Mouse (Mus musculus): ENCODE data around the gene Ceacam18. TPM values are rescaled to one million over a fixed set of nuclear protein-coding genes. Genes with fewer than 3 reads are reported as not detected.
"Not testable (repeated sequence)": the region's sequence is repeated elsewhere in the genome, so short reads cannot be mapped to it uniquely, and the experiment has no call there.

The Ceacam18 gene
- polyA plus RNA-seq, 1 experiment from 2014 or later: 0.14 TPM

GRCm38 (mm10) chr7:43656232-43656631 lies 21.7 kb downstream of the Ceacam18 start:
- peak overlapping the region; percentile 3 for H3K4me3 ChIP-seq (ENCODE audit: low read depth, low read length)
- no peaks in the 10 kb centered on the region for H3K9me3 ChIP-seq (ENCODE audit: low read length)
- 25% methylated on average over 6 of the region's 6 CpGs for WGBS (ENCODE audit: insufficient replicate concordance)
- H3K9ac ChIP-seq (replicated peaks): 0 out of 2 replicates have a peak overlapping the region, but pooled peaks have one; percentile 42
- 0 out of 2 replicates have a peak, but pooled peaks cover 3% of the 10 kb centered on the region for H3K36me3 ChIP-seq (replicated peaks; ENCODE audit: insufficient read depth, low read length)
- peak overlapping the region; percentile 49 for H3K4me2 ChIP-seq (ENCODE audit: low read depth, low read length)
- no peaks in the 10 kb centered on the region for H3K4me1 ChIP-seq (ENCODE audit: insufficient read depth)
- H3K27ac ChIP-seq (ENCODE audit: low read depth): peak overlapping the region; percentile 24
- DNase-seq (no peak), ATAC-seq (no peak)
- H3K27me3 ChIP-seq (ENCODE audit: insufficient read depth, low read length): no peaks in the 10 kb centered on the region
- TF ChIP-seq CTCF (IDR thresholded peaks at IDR 0.05; ENCODE audit: low read depth) (no peak), EP300 (IDR thresholded peaks at IDR 0.05; ENCODE audit: low read depth) (no peak)

GRCm38 (mm10) chr7:43660002-43660401 lies 25.5 kb downstream of the Ceacam18 start, which contains the start of gene Siglece:
Siglece (minus strand) TSS chr7:43660161.
- Histone ChIP-seq H3K9ac (replicated peaks) (peak within 1 kb of the TSS; percentile 16; the same call in 1 of the 2 replicates), H3K4me3 (ENCODE audit: low read depth, low read length) (peak within 1 kb of the TSS; percentile 35), H3K4me1 (ENCODE audit: insufficient read depth) (peaks cover 2% of the 10 kb centered on the region; the same call in 1 of the 2 replicates), H3K9me3 (ENCODE audit: low read length) (no peaks in the 10 kb centered on the region), H3K4me2 (ENCODE audit: low read depth, low read length) (peak within 1 kb of the TSS; percentile 49), H3K27me3 (ENCODE audit: insufficient read depth, low read length) (no peaks in the 10 kb centered on the region), H3K27ac (ENCODE audit: low read depth) (peak within 1 kb of the TSS; percentile 71), H3K36me3 (replicated peaks; ENCODE audit: insufficient read depth, low read length) (no peaks in the 10 kb centered on the region)
- TF ChIP-seq CTCF (IDR thresholded peaks at IDR 0.05; ENCODE audit: low read depth): no peak
- no peak for TF ChIP-seq EP300 (IDR thresholded peaks at IDR 0.05; ENCODE audit: low read depth)
- 24% methylated on average over 1 of the region's 1 CpGs for WGBS (ENCODE audit: insufficient replicate concordance)
- ATAC-seq (no peak), DNase-seq (peak; percentile 30)

GRCm38 (mm10) chr7:43662804-43663203 lies 28.3 kb downstream of the Ceacam18 start:
- Histone ChIP-seq H3K27ac (ENCODE audit: low read depth) (no peak overlapping the region; the same call in 1 of the 2 replicates), H3K4me1 (ENCODE audit: insufficient read depth) (peaks cover 2% of the 10 kb centered on the region; the same call in 1 of the 2 replicates), H3K27me3 (ENCODE audit: insufficient read depth, low read length) (no peaks in the 10 kb centered on the region), H3K4me3 (ENCODE audit: low read depth, low read length) (no peak overlapping the region), H3K9ac (replicated peaks) (no peak overlapping the region), H3K4me2 (ENCODE audit: low read depth, low read length) (no peak overlapping the region), H3K36me3 (replicated peaks; ENCODE audit: insufficient read depth, low read length) (no peaks in the 10 kb centered on the region), H3K9me3 (ENCODE audit: low read length) (no peaks in the 10 kb centered on the region)
- ATAC-seq (no peak), DNase-seq (no peak)
- WGBS (ENCODE audit: insufficient replicate concordance): 92% methylated on average over 1 of the region's 1 CpGs
- TF ChIP-seq CTCF (IDR thresholded peaks at IDR 0.05; ENCODE audit: low read depth) (no peak), EP300 (IDR thresholded peaks at IDR 0.05; ENCODE audit: low read depth) (no peak)

- not testable (repeated sequence) for H3K27me3 ChIP-seq (ENCODE audit: insufficient read depth, low read length); H3K4me1 ChIP-seq (ENCODE audit: insufficient read depth); ATAC-seq; H3K4me2 ChIP-seq (ENCODE audit: low read depth, low read length); H3K36me3 ChIP-seq (replicated peaks; ENCODE audit: insufficient read depth, low read length); H3K9ac ChIP-seq (replicated peaks); DNase-seq; H3K9me3 ChIP-seq (ENCODE audit: low read length); H3K4me3 ChIP-seq (ENCODE audit: low read depth, low read length); H3K27ac ChIP-seq (ENCODE audit: low read depth)
- WGBS (ENCODE audit: insufficient replicate concordance): 57% methylated on average over 4 of the region's 4 CpGs
Measured at GRCm38 (mm10) chr7:43667221-43667620, 32.7 kb downstream of the Ceacam18 start.

GRCm38 (mm10) chr7:43668582-43668981 lies 34.1 kb downstream of the Ceacam18 start:
- ATAC-seq: no peak
- no peak overlapping the region for H3K4me2 ChIP-seq (ENCODE audit: low read depth, low read length)
- 10% methylated on average over 3 of the region's 3 CpGs for WGBS (ENCODE audit: insufficient replicate concordance)
- H3K9ac ChIP-seq (replicated peaks): no peak overlapping the region
- peak; percentile 55 for DNase-seq
- peak; percentile 62 for TF ChIP-seq CTCF (IDR thresholded peaks at IDR 0.05; ENCODE audit: low read depth)
- TF ChIP-seq EP300 (IDR thresholded peaks at IDR 0.05; ENCODE audit: low read depth): no peak
- no peaks in the 10 kb centered on the region for H3K9me3 ChIP-seq (ENCODE audit: low read length)
- no peaks in the 10 kb centered on the region for H3K36me3 ChIP-seq (replicated peaks; ENCODE audit: insufficient read depth, low read length)
- H3K4me3 ChIP-seq (ENCODE audit: low read depth, low read length): no peak overlapping the region
- H3K4me1 ChIP-seq (ENCODE audit: insufficient read depth): peaks cover 11% of the 10 kb centered on the region
- H3K27ac ChIP-seq (ENCODE audit: low read depth): peak overlapping the region; percentile 24; the same call in 1 of the 2 replicates
- no peaks in the 10 kb centered on the region for H3K27me3 ChIP-seq (ENCODE audit: insufficient read depth, low read length)

- Histone ChIP-seq H3K27ac (ENCODE audit: low read depth) (peak overlapping the region; percentile 46), H3K9ac (replicated peaks) (peak overlapping the region; percentile 12; the same call in 1 of the 2 replicates), H3K9me3 (ENCODE audit: low read length) (no peaks in the 10 kb centered on the region), H3K27me3 (ENCODE audit: insufficient read depth, low read length) (no peaks in the 10 kb centered on the region), H3K36me3 (replicated peaks; ENCODE audit: insufficient read depth, low read length) (peaks cover 11% of the 10 kb centered on the region), H3K4me3 (ENCODE audit: low read depth, low read length) (peak overlapping the region; percentile 66), H3K4me1 (ENCODE audit: insufficient read depth) (peaks cover 11% of the 10 kb centered on the region), H3K4me2 (ENCODE audit: low read depth, low read length) (peak overlapping the region; percentile 74)
- TF ChIP-seq EP300 (IDR thresholded peaks at IDR 0.05; ENCODE audit: low read depth): no peak
- TF ChIP-seq CTCF (IDR thresholded peaks at IDR 0.05; ENCODE audit: low read depth): no peak
- WGBS (ENCODE audit: insufficient replicate concordance): 59% methylated on average over 11 of the region's 11 CpGs
- no peak; the same call in 1 of the 2 replicates for ATAC-seq
- no peak for DNase-seq
Measured at GRCm38 (mm10) chr7:43671064-43671808, 36.7 kb downstream of the Ceacam18 start.
